Mouse (Mus musculus) forebrain, embryonic 10.5 days (tissue): ENCODE results near the gene Camk2d. TPM values are rescaled to one million over a fixed set of nuclear protein-coding genes. Genes with fewer than 3 reads are reported as not detected.

Experiments
- DNase-seq: peaks from one replicate; pipeline ENCODE4 v3.0.0-alpha.2; 2017; ENCODE audit warnings: low spot score; ENCODE audit errors: extremely low spot score
- H3K27ac ChIP-seq: fragments of 300-500 bp; sonication (generic); 2 replicates; pipeline ENCODE4 v1.5.1; 2016; ENCODE audit warnings: mild to moderate bottlenecking
- H3K27me3 ChIP-seq: fragments of 300-500 bp; sonication (generic); 2 replicates; pipeline ENCODE4 v1.6.1; 2016; ENCODE audit warnings: mild to moderate bottlenecking; ENCODE audit not compliant: poor library complexity, severe bottlenecking
- H3K36me3 ChIP-seq: fragments of 300-500 bp; sonication (generic); replicated peaks from 2 replicates; pipeline ENCODE4 v1.6.1; 2016; ENCODE audit warnings: mild to moderate bottlenecking, moderate library complexity
- H3K4me1 ChIP-seq: fragments of 300-500 bp; sonication (generic); 2 replicates; pipeline ENCODE4 v1.6.1; 2016
- H3K4me3 ChIP-seq: fragments of 300-500 bp; sonication (generic); 2 replicates; pipeline ENCODE4 v1.5.1; 2016; ENCODE audit warnings: mild to moderate bottlenecking, moderate library complexity
- H3K9me3 ChIP-seq: fragments of 300-500 bp; sonication (generic); 2 replicates; pipeline ENCODE4 v1.6.1; 2016; ENCODE audit warnings: mild to moderate bottlenecking, moderate library complexity
- WGBS: fragments of 180-500 bp; shearing (Covaris S2); methylation state at CpG from one replicate; pipeline ENCODE4 v1.1.7; 2016; 5-methylcytosine and 5-hydroxymethylcytosine counted together
- polyA plus RNA-seq: library from polyadenylated mRNA; unstranded; fragments of >200 nt; fragmentation: Nextera tagmentation; extraction: Ambion mirVana; gene quantifications from 2 replicates; pipeline ENCODE4 v1.2.1, GENCODE M21; 2016

The Camk2d gene
- polyA plus RNA-seq, 1 experiment from 2014 or later = 10.3 TPM

GRCm38 (mm10) chr3:126751377-126752098, 155.4 kb downstream of the Camk2d start:
- WGBS = 86% methylated on average over 7 of the region's 7 CpGs
- Histone ChIP-seq H3K27me3 (no peaks in the 10 kb centered on the region), H3K4me1 (no peaks in the 10 kb centered on the region), H3K36me3 (no peaks in the 10 kb centered on the region), H3K4me3 (no peak overlapping the region), H3K27ac (no peak overlapping the region), H3K9me3 (no peaks in the 10 kb centered on the region)
- no peak for DNase-seq

DNA sequence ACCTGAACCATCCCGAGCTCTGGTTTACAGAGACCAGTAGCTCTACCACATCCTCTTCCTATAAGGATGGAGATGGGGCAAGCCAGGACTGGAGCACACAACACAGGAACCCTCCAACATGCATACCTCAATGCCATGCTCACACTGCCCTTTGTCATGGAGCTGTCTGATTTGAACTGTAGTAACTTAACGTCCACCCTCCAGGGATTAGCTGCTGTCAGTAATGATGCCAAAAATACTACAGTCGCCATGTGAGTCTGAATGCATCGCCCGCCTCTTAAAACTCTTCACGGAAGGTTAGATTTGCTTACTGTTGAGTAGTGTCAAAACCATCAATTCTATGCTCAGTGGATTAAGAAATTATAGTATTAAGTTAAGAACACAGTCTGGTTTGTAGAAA, 156.9 kb downstream of the Camk2d start:
- no peaks in the 10 kb centered on the region for H3K27me3 ChIP-seq
- no peak for DNase-seq
- no peaks in the 10 kb centered on the region for H3K4me1 ChIP-seq
- H3K4me3 ChIP-seq = no peak overlapping the region
- WGBS = 94% methylated on average over 6 of the region's 6 CpGs
- H3K36me3 ChIP-seq = no peaks in the 10 kb centered on the region
- H3K27ac ChIP-seq = no peak overlapping the region
- H3K9me3 ChIP-seq = no peaks in the 10 kb centered on the region

DNA sequence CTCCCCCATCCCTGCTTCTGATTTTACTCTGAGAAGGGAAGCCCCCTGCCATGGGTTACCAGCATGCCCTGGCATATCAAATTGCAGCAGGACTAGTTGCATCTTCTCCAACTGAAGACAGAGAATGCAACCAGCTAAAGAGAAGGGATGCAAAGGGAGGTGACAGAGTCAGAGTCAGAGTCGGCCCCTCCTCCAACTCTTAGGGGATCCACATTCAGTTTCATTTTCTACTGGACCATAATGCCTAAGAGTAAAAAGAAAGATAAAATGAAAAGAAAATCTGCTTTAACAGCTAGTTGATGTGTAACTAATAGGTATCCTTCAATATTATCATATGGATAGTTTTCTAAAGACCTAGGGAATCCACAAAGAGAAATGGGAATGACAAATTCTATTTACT, 162.3 kb downstream of the Camk2d start:
- no peak for DNase-seq
- WGBS = 94% methylated on average over 1 of the region's 1 CpGs
- Histone ChIP-seq H3K27me3 (no peaks in the 10 kb centered on the region), H3K27ac (no peak overlapping the region), H3K9me3 (no peaks in the 10 kb centered on the region), H3K4me1 (0 out of 2 replicates have a peak, but pooled peaks cover 5% of the 10 kb centered on the region), H3K4me3 (no peak overlapping the region), H3K36me3 (no peaks in the 10 kb centered on the region)

GRCm38 (mm10) chr3:126760608-126761007, 164.5 kb downstream of the Camk2d start:
- no peaks in the 10 kb centered on the region for H3K9me3 ChIP-seq
- DNase-seq = no peak
- no peak overlapping the region for H3K27ac ChIP-seq
- 83% methylated on average over 3 of the region's 3 CpGs for WGBS
- no peaks in the 10 kb centered on the region for H3K36me3 ChIP-seq
- H3K4me3 ChIP-seq = no peak overlapping the region
- H3K27me3 ChIP-seq = no peaks in the 10 kb centered on the region
- H3K4me1 ChIP-seq = 0 out of 2 replicates have a peak, but pooled peaks cover 5% of the 10 kb centered on the region

- Histone ChIP-seq H3K4me3 (no peak overlapping the region), H3K4me1 (0 out of 2 replicates have a peak, but pooled peaks cover 5% of the 10 kb centered on the region), H3K27me3 (no peaks in the 10 kb centered on the region), H3K9me3 (no peaks in the 10 kb centered on the region), H3K36me3 (no peaks in the 10 kb centered on the region), H3K27ac (no peak overlapping the region)
- 92% methylated on average over 4 of the region's 4 CpGs for WGBS
- DNase-seq = no peak
Observed at GRCm38 (mm10) chr3:126764745-126765144, 168.6 kb downstream of the Camk2d start.

DNA sequence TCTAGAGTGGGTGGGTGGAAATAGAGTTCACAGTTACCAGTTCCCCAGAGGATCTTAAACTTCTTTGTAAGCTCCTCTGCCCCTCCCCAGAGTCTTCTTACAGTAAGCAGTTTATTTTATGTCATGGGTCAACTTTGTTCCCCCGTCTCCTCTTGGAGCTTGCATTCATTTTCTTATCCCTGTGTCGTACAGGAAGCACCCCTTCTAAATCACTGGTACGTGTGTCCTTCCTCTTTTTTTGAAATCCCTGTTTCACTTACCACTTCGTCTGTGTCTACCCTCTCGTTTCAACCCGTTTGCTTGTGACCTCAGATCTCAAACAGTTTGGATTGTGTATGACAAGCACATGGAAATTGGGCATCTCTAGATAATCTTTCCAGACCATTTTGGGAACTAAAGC, 174.0 kb downstream of the Camk2d start:
- WGBS = 79% methylated on average over 6 of the region's 6 CpGs
- H3K27ac ChIP-seq = no peak overlapping the region
- DNase-seq = no peak
- no peaks in the 10 kb centered on the region for H3K4me1 ChIP-seq
- no peak overlapping the region for H3K4me3 ChIP-seq
- H3K9me3 ChIP-seq = no peaks in the 10 kb centered on the region
- no peaks in the 10 kb centered on the region for H3K36me3 ChIP-seq
- H3K27me3 ChIP-seq = no peaks in the 10 kb centered on the region

DNA sequence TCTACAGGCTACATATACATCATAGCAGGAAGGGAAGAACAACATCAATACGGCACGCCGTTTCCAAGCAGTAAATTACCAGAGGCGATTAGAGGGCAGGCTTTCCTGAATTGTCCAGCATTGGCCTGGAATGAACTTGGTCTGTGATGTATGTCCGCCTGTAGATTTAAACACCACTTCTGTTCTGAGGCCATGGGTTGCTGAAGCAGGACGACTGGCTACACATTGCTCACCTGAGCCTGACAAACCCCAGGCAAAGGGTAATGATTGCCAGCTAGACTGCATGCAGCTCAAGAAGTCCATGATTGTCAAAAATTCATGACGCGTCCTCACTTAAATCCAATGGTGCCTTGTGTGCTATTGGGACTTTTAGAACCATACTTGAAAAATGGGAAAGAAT, 174.9 kb downstream of the Camk2d start:
- Histone ChIP-seq H3K4me1 (no peaks in the 10 kb centered on the region), H3K36me3 (no peaks in the 10 kb centered on the region), H3K27ac (no peak overlapping the region), H3K27me3 (no peaks in the 10 kb centered on the region), H3K4me3 (no peak overlapping the region), H3K9me3 (no peaks in the 10 kb centered on the region)
- no peak for DNase-seq
- WGBS = 90% methylated on average over 8 of the region's 8 CpGs

DNA sequence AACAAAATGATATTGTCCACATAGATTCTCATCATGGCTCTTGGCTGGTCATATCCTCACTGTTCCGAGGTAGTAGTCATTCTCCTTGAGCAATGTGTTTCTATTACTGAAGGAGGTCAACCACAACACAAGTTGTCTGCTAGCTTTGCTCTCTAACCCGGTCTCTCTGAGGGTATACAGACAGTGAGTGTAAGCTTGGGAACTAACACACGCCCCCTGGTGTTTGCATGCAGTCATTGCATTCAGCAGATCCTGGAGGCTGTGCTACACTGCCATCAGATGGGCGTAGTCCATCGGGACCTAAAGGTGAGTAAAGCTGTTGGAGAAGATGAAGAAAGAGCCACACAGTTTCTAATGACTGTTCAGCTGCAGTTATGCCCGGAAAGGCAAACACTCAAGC, 175.4 kb downstream of the Camk2d start:
- H3K27ac ChIP-seq = no peak overlapping the region
- no peaks in the 10 kb centered on the region for H3K9me3 ChIP-seq
- WGBS = 28% methylated on average over 6 of the region's 6 CpGs
- peak; percentile 69 for DNase-seq
- no peaks in the 10 kb centered on the region for H3K36me3 ChIP-seq
- no peak overlapping the region for H3K4me3 ChIP-seq
- no peaks in the 10 kb centered on the region for H3K4me1 ChIP-seq
- no peaks in the 10 kb centered on the region for H3K27me3 ChIP-seq

GRCm38 (mm10) chr3:126776001-126776400, 179.9 kb downstream of the Camk2d start:
- Histone ChIP-seq H3K27ac (no peak overlapping the region), H3K27me3 (no peaks in the 10 kb centered on the region), H3K4me3 (no peak overlapping the region), H3K9me3 (no peaks in the 10 kb centered on the region), H3K36me3 (no peaks in the 10 kb centered on the region), H3K4me1 (no peaks in the 10 kb centered on the region)
- DNase-seq = no peak

GRCm38 (mm10) chr3:126777101-126777500, 181.0 kb downstream of the Camk2d start:
- no peak for DNase-seq
- no peak overlapping the region for H3K27ac ChIP-seq
- H3K4me3 ChIP-seq = no peak overlapping the region
- 95% methylated on average over 9 of the region's 9 CpGs for WGBS
- no peaks in the 10 kb centered on the region for H3K36me3 ChIP-seq
- H3K27me3 ChIP-seq = no peaks in the 10 kb centered on the region
- H3K9me3 ChIP-seq = no peaks in the 10 kb centered on the region
- no peaks in the 10 kb centered on the region for H3K4me1 ChIP-seq

DNA sequence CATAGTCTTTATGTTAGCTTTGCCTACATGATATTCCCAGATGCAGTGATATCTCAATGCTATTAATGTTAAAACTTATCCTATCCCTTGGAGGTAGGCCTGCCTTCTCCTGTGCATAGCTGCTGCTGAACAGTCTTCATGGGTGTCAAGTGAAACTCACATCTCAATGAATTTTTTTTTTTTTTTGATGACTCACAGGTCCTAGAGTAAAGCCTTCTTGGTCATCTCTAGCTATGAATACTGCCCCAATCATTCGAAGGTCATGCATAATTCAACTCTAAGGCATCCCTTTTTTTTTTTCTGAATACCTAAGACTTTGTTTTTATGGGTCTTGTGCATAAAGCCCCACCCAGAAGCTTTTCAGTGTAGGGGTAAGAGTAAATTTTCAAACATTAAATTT, 181.8 kb downstream of the Camk2d start:
- no peaks in the 10 kb centered on the region for H3K27me3 ChIP-seq
- 79% methylated on average over 1 of the region's 1 CpGs for WGBS
- H3K4me3 ChIP-seq = no peak overlapping the region
- no peak overlapping the region for H3K27ac ChIP-seq
- no peaks in the 10 kb centered on the region for H3K36me3 ChIP-seq
- no peaks in the 10 kb centered on the region for H3K4me1 ChIP-seq
- no peak for DNase-seq
- no peaks in the 10 kb centered on the region for H3K9me3 ChIP-seq

- H3K9me3 ChIP-seq = no peaks in the 10 kb centered on the region
- WGBS = 79% methylated on average over 5 of the region's 5 CpGs
- DNase-seq = no peak
Observed at GRCm38 (mm10) chr3:126780014-126780615, 184.0 kb downstream of the Camk2d start.

DNA sequence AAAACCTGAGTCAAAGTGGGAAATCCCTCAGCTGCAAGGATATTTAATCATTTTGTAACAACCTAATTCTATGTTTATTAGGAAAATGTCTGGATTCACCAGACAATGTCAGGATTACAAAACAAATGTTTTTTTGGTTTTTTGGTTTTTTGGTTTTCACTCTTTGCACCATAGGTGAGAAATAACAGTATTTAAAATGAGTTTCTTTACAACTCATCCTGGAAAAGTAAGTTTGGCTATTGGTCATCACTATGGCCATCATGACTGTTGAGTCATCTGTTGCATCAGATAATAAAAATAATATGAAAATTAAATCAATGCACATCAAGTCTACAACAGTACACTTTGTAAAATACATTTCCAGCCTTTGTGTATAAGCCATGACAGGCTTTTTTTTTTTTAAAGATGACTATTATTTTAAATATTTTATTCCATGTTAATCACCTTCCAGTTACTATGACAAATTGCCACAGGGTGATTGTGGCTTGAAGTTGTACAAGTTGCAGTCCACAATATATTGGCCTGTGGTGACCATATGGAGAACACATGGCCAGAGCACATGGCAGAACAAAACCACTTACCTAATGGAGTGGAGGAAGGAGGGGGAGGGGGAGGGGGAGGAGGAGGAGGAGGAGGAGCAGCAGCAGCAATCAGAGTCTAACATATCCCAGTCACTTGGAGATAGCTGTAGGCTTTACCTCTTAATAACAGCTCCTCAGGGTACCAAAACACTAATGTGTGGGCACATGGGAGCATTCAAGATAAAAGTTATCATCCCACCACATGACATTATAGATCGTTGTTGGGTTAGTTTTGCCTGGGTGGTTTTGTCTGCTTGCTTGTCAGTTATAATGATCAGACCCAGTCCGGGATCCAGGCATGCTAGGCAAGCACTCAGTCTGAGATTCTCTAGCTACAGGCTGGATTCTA, 197.2 kb downstream of the Camk2d start:
- Histone ChIP-seq H3K9me3 (no peaks in the 10 kb centered on the region), H3K36me3 (no peaks in the 10 kb centered on the region; the same call in 1 of the 2 replicates), H3K4me1 (no peaks in the 10 kb centered on the region), H3K27me3 (no peaks in the 10 kb centered on the region), H3K27ac (no peak overlapping the region), H3K4me3 (no peak overlapping the region)
- no peak for DNase-seq
- 88% methylated on average over 2 of the region's 2 CpGs for WGBS

More at GRCm38 (mm10) chr3:126780014-126780615, 184.0 kb downstream of the Camk2d start:
- Histone ChIP-seq H3K36me3 (no peaks in the 10 kb centered on the region), H3K4me1 (no peaks in the 10 kb centered on the region), H3K27ac (no peak overlapping the region), H3K27me3 (no peaks in the 10 kb centered on the region), H3K4me3 (no peak overlapping the region)
